Mouse (Mus musculus): ENCODE data around the gene Arl3.

GRCm38 (mm10) chr19:46506372-46506717, 66.7 kb downstream of the Arl3 start:
- TF ChIP-seq CTCF (conservative IDR thresholded peaks at IDR 0.05; ENCODE audit: low read length) (no peak), NANOG (IDR thresholded peaks at IDR 0.05; ENCODE audit: borderline replicate concordance, low read length) (no peak)

All from E14TG2a.4 (cell line).